Mouse (Mus musculus) left cerebral cortex, adult 8-10 months (tissue): ENCODE data around the gene Hoxb5. TPM values are rescaled to one million over a fixed set of nuclear protein-coding genes. Genes with fewer than 3 reads are reported as not detected.

Experiments
- DNase-seq, 2 experiments: peaks; one replicate each; pipeline ENCODE4 v3.0.0; 2022; ENCODE audit warnings: low spot score in 2 of 2
- total RNA-seq, 4 experiments: library from RNA; stranded (reverse); gene quantifications; 2 replicates each; pipeline ENCODE4 v1.2.4; 2022

The Hoxb5 gene
- total RNA-seq, result not detected

DNA sequence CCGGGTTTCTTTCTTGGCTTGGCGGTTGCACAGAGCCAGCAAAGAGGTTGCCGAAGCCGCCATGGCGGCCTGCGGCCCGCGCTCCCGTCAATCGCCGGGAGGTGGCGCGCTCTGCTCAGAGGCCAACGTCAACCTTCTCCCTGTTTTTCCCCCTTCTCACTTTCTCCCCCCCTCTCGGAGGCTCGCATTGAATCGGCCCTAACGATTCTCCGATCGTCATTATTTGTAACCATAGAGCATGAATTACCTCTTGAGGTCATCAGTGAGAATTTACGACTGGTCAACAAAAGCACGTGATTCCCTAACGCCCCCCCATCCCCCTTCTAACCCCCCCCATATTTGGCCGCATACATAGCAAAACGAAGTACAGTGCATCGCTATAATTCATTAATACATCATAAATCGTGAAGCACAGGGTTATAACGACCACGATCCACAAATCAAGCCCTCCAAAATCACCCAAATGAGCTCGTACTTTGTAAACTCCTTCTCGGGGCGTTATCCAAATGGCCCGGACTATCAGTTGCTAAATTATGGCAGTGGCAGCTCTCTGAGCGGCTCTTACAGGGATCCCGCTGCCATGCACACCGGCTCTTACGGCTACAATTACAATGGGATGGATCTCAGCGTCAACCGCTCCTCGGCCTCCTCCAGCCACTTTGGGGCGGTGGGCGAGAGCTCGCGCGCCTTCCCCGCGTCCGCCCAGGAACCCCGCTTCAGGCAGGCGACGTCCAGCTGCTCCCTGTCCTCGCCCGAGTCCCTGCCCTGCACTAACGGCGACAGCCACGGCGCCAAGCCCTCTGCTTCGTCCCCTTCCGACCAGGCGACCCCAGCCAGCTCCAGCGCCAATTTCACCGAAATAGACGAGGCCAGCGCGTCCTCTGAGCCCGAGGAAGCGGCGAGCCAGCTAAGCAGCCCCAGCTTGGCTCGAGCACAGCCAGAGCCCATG is at the start of gene Hoxb5:
TSS of gene Hoxb5 (plus strand) at position 186 of the 949 bp plus-strand sequence.
- DNase-seq, result no peak

DNA sequence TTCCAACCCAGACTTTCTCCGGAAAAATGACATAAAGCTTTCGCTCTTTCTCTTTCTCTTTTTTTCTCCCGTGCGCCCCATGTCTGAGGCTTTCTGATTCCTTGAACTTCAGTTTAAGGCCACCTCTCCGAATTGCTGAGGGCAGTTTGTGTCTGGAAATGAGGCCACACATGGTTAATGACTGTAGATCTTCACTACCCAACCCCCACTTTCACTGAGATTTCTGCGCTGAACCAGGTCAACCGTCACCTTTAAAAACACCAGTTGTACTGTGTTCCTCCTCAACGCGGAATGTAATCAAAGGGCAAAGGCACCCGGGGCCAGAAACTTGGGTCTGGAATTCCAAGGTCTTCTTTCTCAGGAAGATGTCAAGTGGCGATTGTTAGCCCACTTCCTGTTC is 48.9 kb upstream of the Hoxb5 start:
- DNase-seq, result no peak

DNA sequence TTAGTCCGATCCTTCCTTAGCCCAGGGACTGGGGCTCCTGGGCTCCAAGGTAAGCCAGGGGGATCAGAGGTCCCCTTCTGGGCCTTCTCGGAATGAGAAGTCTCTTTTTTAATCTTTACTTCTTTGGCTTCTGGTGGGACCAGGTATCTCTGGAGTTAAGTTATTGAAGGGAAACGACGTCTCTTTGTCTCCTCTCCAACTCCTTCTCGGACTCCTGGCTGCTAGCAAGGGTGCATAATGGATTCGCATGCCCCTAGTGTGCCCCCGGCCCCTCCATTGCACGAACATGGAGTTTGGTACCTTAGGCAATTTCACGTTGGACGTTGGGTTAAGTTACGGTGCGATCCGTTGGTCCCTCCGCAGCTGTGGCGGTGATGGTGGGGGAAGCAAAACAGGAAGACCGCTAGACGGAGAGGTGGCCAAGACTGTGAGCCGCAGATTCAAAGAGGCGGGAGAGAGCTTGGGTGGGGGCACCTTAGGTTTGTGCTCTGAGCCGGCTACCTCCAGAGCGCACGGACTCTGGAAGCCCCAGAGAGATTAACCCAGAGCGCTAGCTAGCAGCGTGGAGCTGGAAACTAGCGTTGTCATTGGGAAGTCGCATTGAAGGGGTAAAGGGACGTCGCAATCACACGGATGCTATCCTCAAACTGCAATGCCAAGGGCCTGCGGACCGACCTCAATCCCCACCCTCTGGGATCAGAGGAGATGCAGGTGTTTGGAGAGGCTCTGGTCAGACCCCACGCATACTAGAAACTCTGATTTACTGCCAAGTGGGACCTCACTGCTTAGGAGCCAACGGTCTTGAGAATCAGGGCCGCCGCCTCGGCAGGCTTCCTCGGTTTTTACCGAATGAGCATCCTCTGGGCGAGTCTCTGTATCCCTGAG is 47.8 kb upstream of the Hoxb5 start:
- no peak for DNase-seq

DNA sequence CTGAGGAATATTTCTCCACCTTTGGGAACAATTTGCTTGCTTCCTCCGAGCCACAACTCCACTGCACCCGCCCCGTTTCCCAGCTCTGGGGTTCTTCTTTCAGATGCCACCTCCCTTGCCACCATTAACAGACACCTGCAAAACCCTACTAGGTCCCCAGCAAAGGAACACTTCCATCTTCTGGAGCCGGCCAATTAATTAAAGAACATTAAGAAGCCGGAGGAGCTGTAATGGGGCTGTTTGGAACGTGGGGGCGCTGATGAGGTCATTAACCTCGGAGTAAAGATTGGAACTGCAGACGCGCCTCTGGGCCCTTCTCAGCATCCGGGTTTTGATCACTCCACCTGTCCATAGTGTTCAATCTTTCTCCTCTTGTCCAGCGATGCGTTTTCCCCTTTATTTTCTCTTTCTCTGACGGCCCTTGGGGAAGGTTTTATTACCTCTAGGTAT is 47.1 kb upstream of the Hoxb5 start:
- DNase-seq, result no peak

DNA sequence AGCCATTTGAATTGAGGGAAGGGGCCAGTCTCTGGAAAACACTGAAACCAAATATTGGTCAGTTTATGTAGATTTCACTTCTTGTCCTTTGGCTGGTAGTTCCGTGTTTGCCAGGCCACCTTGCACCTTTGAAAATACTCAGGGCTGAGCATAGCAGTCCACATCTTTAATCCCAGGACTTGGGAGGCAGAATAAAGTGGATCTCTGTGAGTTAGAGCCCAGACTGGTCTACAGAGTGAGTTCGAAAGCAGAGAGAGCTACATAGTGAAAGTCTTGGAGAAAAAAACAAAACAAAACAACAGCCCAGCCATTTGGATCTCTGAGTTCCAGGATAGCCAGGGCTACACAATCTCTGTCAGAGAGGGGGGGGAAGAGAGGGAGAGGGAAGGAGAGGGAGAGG is 46.0 kb upstream of the Hoxb5 start:
- no peak for DNase-seq

DNA sequence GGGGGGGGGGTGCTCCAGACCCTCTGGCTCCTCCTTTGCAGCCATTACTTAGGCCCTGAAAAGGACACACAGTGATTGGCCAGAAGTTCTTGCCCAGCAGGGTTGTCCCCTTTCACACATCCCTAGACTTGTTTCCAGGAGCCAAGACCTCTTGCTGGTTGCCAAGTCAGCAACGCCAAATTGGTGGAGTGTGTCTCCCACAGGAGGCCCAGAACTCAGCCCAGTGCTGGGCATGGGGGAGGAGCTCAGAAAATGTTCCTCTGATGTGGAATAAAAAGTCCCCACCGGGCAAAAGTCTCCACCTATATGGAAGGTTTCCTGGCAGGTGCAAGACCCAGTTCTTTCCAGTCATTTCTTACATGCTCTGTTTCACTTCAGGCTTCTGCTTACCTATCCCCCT is 44.1 kb upstream of the Hoxb5 start:
- DNase-seq, result no peak

DNA sequence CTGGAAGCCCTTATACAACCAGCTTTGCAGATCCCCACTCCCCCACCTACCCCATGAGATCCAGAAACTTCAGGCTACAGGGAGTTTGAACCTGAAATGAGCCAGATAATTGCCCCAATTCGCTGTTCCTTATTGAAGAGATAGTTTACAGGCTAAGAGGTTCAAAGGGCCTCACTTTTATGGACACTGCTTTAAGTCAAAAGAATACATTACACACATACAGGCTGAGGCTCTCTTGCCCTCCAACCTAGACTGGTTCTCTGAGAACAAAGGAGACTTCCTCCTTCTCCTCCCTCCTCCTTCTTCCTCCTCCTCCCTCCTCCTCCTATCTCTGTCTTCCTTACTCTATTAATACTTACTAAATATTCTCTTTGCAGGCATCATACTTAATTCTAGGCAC is 43.6 kb upstream of the Hoxb5 start:
- no peak for DNase-seq

DNA sequence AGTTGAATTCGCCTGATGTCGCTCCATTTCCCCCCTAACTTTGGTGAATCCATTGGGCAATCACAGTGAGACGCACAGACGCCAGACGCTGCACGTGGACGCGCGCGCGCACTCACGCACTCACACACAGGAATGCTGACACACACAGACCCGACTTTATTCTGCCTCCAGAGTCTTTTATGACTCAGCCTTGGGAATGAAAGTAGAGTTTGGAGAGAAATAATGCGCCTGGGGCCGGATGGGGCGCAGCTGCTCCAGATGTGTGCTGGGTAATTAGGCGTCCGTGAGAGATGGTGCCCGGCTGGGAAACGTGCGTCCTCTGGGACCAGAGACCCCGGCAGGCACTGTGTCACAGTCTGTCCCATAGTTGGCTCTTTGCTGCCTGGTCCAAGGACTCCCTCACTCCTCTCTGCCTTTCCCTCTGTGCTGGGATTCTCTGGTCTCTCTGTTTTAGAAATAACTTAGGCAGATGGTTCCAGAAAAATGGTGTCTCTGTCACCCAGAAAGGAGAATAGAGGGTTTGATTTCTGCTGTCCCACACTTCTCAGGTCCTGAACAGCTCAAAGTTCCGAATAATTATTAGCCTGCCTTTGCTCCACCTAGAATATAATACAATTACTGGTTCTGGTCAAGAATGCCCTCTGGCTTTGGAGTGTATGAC is 42.7 kb upstream of the Hoxb5 start:
- no peak for DNase-seq

DNA sequence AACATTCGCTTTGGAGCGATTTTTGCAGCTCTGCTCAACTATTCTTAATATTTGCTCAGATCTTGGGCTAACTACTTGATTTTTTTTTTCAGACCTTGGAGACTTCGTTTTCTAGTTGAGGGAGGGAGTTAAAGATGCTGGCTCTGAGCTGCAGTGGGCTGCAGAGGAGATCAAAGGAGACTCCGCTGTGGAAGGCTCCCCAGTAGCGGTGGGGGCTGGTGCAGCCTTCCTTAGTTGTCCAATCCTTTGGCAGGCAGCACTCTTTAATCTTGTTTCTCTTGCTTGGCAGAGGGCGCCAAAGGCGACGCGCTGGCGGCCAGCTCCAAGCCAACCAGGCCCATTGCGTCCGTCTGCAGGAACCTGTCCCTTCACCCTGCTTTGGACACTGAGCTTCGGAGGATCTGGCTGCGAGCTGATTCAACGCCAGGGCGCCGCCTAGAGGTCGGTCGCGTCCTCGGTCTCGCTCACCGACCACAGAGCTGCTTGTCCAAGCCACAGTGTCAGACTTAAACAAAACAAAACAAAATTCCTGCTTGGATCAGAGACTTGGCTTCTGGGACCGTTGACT is 41.7 kb upstream of the Hoxb5 start:
- no peak for DNase-seq

DNA sequence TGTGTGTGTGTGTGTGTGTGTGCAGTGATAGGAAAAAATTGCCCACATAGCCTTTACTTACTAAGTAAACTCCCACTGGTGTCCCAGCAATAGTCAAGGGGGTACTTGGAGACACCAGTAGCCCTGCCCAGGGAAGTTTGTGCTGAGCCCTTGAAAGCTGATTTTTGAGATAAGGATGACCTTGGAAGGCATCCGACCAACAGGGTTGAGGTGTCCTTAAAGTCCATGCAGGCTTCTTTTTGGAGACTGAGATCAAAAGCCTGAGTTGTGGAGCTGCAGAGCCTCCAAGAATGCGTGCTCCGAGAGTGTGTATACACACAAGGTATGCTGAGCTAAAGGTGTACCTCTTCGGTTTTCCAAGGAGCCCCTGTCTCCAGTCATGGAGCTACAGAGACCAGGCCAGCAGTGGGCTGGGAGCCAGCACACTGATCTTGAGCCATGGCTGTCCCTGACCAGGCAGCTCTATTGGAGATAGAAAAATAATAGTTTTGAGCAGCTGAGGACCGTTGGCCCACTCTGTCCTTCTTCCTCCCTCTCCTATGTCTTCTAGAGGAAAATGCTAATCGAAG is 40.8 kb upstream of the Hoxb5 start:
- DNase-seq, result no peak

DNA sequence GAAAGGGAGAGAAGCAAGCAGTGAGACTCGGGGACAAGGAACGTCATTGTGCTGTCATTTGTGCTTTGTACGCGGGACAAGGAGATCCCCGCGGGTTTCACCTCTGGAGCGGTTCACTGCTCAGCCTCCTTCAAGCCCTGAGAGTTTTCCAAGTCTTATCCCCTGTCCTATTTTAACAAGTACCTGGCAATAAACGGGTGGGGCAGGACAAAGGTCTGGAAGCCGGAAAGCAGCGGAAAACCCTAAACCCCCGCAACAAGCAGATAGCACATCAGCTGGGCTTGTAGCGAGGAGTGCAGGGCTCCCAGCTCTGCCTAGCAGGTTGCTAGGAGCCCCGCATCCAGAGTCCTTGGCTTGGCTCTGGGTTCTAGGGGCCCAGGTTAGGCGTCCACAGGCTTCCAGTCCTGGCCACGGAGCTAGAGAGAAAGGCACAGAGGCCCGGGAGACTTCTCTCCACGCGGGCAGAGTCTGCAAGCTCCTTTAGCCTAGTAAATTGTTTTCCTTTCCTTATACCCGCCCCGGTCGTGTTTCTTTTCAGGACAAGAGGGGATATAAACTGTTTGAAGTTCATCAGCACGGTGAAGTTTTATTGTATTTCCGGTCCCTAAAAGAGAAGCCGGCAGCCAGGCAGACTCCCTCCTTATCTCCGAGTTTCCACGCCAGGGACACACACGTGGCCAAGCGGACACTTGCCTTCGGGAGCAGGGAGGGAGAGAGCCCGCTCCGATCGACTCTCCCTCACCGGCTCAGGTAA is 39.3 kb upstream of the Hoxb5 start:
- DNase-seq, result no peak

DNA sequence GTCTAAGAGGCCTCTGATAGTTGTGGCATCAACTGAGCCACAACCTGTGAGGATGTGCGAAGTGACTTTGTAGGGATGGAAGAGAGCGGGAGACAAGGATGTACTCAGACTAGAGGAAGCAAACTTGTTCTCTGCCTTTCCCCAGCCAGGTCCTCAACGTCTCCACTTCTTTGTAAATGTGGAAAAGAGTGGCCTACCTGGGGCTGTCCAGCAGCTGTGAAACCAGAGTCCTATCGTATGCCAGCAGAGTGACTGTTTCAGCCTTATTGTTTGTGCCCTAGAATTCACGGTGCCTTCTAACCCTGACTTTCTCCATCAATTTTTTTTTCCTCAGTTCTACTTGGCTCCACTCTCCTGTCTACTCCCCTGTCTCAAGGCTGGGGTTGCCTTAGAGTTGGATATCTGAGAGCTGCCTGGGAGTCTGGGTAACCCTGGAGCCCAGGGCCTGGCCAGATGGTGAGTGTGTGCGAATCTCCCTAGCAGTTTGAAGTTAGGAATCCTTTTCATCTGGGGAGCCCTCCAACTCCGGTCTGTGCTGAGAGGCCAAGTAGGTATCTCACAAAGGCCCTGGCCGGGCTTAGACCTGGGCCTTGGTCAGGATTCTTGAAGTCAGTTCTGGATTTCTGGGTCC is 38.6 kb upstream of the Hoxb5 start:
- DNase-seq, result no peak

DNA sequence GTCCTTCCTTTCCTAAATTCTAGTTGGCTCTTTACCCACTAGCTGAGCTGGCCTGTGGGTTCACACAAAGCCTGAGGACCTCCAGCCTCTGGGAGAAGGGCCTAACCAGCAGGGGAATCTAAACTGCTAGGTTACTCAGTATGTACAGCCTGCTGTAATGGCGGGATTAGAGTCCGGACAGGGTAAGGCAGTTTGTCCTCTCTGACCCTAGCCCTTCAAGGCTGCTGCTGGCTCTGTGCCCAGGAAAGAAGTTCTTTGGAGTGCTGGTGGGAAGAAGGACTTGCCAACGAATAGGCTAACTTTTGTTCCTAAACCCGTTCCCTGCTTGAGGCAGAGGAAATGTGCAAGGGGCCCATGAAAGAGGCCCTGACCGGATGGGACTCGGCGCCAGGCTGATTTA is 37.2 kb upstream of the Hoxb5 start:
- no peak for DNase-seq

DNA sequence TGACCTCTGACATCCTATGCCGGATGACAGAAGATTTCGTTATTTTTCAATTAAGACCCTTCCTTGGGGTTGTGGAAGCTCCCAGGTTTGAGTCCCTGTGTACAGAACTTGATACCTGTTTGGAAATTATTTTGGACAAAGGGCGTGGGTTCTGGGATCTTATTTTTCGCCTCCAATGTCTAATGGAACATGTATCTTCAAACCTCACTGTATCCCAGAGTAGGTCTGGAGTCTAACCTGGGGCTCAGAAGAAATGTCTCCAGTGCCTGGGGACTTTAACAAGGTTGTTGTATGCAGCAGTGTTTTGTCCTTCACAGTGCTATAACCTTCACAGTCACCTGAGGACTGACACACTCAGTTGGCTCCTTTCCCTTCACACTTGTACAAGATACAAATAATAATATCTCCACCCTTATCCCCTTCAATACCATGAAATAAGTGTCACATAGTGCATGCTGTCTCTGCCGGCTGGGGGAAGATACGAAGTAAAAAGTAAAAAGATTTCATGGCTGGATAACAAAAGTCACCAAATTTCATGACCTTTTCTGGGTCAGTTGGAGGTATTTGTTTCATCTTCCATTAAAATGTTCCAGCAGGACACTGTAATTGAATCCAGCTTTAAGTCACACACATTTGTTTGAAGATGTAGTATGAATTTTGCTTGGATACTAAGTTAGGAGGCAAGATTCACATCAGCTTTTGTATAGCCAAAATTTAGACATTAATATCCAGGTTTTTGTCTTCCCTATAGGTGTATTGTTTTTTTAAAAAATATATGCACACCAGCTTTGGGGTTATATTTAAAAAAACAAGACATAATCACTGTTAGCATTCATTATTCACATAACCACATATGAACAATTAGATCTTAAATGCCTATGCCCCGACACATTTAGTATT is 35.9 kb upstream of the Hoxb5 start:
- no peak for DNase-seq

DNA sequence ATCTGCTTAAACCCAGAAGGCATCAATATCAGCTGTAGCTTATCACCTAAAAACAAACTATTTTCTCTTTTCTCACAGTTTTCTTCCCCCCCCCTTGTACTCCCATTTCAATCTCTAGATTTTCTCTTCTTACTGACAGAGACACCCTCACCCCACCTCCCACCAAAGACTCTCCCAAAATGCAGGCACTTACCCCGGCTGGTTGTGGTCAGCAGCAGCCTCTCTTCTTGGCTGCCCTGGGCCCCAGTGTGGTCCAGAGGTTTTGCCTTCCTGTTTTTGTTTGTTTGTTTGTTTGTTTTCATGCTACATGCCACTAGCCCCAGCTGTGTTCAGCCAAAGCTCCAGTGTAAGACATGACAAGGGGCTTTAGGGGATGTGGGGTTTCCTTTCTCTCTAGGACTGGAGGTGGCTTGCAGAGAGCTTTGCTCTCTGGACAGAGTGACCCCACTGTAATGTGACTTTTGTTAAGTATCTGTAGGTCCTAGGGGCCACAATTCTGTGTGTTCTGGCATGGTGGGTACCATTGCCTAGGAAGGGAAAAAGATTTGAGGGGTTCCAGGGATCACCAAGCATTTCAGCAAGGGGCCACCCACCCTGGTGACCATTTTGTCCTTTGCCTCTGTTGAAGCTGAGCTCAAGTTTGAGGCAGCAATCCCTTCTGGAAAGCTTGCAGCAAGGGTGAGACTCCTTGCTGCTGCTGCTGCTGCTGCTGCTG is 34.9 kb upstream of the Hoxb5 start:
- DNase-seq, result no peak

DNA sequence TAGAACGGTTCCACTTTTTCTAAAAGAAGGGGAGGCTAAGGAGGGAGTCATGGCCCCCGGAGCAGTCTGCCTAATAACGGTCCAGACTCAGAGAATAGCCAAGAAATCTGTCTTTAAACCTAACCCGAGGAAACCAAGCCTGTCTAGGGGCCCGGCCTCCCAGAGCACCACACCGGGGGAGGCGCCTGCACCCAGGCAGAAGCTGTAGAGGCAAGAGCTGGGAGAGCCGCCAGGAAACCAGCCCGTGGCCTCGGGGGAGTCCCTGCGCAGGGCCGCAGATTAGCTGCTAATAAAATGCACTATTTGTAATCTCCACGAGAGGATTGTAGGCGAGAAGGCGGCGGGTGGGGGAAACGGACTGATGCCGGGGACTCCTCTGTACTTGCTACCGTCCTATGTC is 33.3 kb upstream of the Hoxb5 start:
- no peak for DNase-seq

DNA sequence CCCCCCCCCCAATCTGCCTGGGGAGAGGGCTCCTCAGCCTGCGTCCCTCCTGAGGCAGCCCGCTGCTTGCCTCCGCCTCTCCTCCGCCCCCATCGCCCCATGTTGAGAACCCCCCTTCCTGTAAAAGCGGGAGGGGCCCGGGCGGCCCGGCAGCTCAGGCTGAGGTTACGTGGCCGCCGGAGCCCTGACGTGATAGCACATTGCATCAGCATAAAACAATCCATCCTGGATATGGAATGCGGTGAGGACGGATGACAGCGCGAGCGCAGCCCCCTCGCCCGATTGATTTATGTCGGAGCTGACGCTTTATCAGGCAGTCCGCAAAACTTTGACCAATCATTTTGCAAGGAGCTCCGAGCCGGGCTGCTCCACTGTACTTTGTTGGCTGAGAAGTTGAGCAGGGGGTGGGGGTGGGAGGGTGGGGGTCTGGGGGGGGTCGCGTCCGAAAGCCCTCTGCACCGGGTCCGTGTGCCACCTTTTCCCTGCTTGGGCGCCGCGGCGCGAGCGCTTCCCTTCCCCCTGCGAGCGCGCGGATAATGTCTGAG is 32.1 kb upstream of the Hoxb5 start, which contains the start of gene Hoxb9:
TSS of gene Hoxb9 (plus strand) at position 462 of the 545 bp plus-strand sequence.
- DNase-seq, result no peak

DNA sequence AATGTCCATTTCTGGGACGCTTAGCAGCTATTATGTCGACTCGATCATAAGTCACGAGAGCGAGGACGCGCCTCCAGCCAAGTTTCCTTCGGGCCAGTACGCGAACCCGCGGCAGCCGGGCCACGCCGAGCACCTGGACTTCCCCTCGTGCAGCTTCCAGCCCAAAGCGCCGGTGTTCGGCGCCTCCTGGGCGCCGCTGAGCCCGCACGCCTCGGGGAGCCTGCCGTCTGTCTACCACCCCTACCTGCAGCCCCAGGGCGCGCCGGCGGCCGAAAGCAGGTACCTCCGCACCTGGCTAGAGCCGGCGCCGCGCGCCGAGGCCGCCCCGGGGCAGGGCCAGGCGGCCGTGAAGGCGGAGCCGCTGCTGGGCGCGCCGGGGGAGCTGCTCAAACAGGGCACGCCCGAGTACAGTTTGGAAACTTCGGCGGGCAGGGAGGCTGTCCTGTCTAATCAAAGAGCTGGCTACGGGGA is 31.6 kb upstream of the Hoxb5 start:
- DNase-seq, result no peak
